Comparison of ENCODE assay signal across 8 mouse cellular contexts in genomic region chr11:120357791-120358401, GRCm38 (mm10). TPM values are rescaled to one million over a fixed set of nuclear protein-coding genes. Genes with fewer than 3 reads are reported as not detected.
DNase-seq lines count a peak whose midpoint lies in the region; ATAC-seq lines count a peak whose summit lies in the region.

No protein-coding gene starts in this region.

- no peak overlapping the region for H3K4me3 ChIP-seq in forebrain, embryonic 11.5 days (ENCODE audit: low read depth, low read length)
- H3K4me3 ChIP-seq in heart, embryonic 14.5 days (ENCODE audit: control insufficient read depth in 1 of 2, insufficient read depth in 1 of 2, low read depth in 1 of 2, low read length in 2 of 2): no peak overlapping the region
- no peak overlapping the region for H3K4me3 ChIP-seq in kidney, embryonic 16.5 days (ENCODE audit: low read length)
- no peak overlapping the region for H3K4me3 ChIP-seq in liver, embryonic 11.5 days (ENCODE audit: low read depth, low read length)
- no peak overlapping the region for H3K4me3 ChIP-seq in midbrain, embryonic 16.5 days (ENCODE audit: low read depth, low read length)

- peak; percentile 68 to 76 for DNase-seq in adrenal gland, postnatal 36 days
- peak; percentile 84 for DNase-seq in forebrain, embryonic 11.5 days (ENCODE audit: low spot score)
- peak; percentile 66 for DNase-seq in liver, embryonic 11.5 days (ENCODE audit: low spot score)
- peak; percentile 68 for DNase-seq in telencephalon, adult 2 months (ENCODE audit: low read depth, low spot score)
- no peak for DNase-seq in cerebellum, adult 18-20 months

- no peak overlapping the region for H3K4me2 ChIP-seq in forebrain, embryonic 11.5 days (ENCODE audit: low read depth, low read length, severe bottlenecking)
- H3K4me2 ChIP-seq in heart, embryonic 14.5 days (ENCODE audit: low read length): 0 out of 2 replicates have a peak overlapping the region, but pooled peaks have one; percentile 12
- H3K4me2 ChIP-seq in kidney, embryonic 16.5 days (replicated peaks; ENCODE audit: low read depth, low read length): peak overlapping the region; percentile 19
- peak overlapping the region; percentile 26; the same call in 1 of the 2 replicates for H3K4me2 ChIP-seq in liver, embryonic 11.5 days
- H3K4me2 ChIP-seq in midbrain, embryonic 16.5 days (ENCODE audit: low read length): peak overlapping the region; percentile 18; the same call in 1 of the 2 replicates

- no peaks in the 10 kb centered on the region for H3K36me3 ChIP-seq in forebrain, embryonic 11.5 days (ENCODE audit: control insufficient read depth, insufficient read depth, low read length)
- H3K36me3 ChIP-seq in heart, embryonic 14.5 days (ENCODE audit: control insufficient read depth, insufficient read depth, low read length): no peaks in the 10 kb centered on the region
- H3K36me3 ChIP-seq in kidney, embryonic 16.5 days (ENCODE audit: insufficient read depth, low read length): no peaks in the 10 kb centered on the region
- no peaks in the 10 kb centered on the region for H3K36me3 ChIP-seq in liver, embryonic 11.5 days (ENCODE audit: control insufficient read depth, insufficient read depth, low read length)
- H3K36me3 ChIP-seq in midbrain, embryonic 16.5 days (ENCODE audit: control insufficient read depth, insufficient read depth, low read length): no peaks in the 10 kb centered on the region

- 23% methylated on average over 10 of the region's 10 CpGs for WGBS in forebrain, embryonic 11.5 days
- WGBS in heart, embryonic 14.5 days: 21% methylated on average over 10 of the region's 10 CpGs
- 12% methylated on average over 10 of the region's 10 CpGs for WGBS in kidney, embryonic 16.5 days
- 42% methylated on average over 10 of the region's 10 CpGs for WGBS in liver, embryonic 11.5 days
- 8% methylated on average over 10 of the region's 10 CpGs for WGBS in midbrain, embryonic 16.5 days

- peaks cover 10% of the 10 kb centered on the region for H3K4me1 ChIP-seq in forebrain, embryonic 11.5 days (replicated peaks; ENCODE audit: control insufficient read depth, insufficient read depth, low read length)
- peaks cover 35 to 54% of the 10 kb centered on the region in 2 experiments for H3K4me1 ChIP-seq in heart, embryonic 14.5 days (ENCODE audit: control insufficient read depth in 2 of 2, insufficient read depth in 2 of 2, low read length in 2 of 2)
- H3K4me1 ChIP-seq in kidney, embryonic 16.5 days (ENCODE audit: insufficient read depth, low read length): peaks cover 65% of the 10 kb centered on the region
- peaks cover 51% of the 10 kb centered on the region for H3K4me1 ChIP-seq in liver, embryonic 11.5 days (replicated peaks; ENCODE audit: control insufficient read depth, insufficient read depth, low read length)
- peaks cover 30% of the 10 kb centered on the region for H3K4me1 ChIP-seq in midbrain, embryonic 16.5 days (ENCODE audit: control insufficient read depth, insufficient read depth, low read length)

- no peak overlapping the region for H3K9ac ChIP-seq in forebrain, embryonic 11.5 days (ENCODE audit: low read length)
- peak overlapping the region; percentile 13 for H3K9ac ChIP-seq in heart, embryonic 14.5 days (ENCODE audit: low read length)
- H3K9ac ChIP-seq in kidney, embryonic 16.5 days (replicated peaks; ENCODE audit: low read length): peak overlapping the region; percentile 40; the same call in 1 of the 2 replicates
- peak overlapping the region; percentile 31 for H3K9ac ChIP-seq in liver, embryonic 11.5 days (ENCODE audit: low read depth, low read length)
- H3K9ac ChIP-seq in midbrain, embryonic 16.5 days (ENCODE audit: low read depth, low read length): peak overlapping the region; percentile 18; the same call in 1 of the 2 replicates

- peak; percentile 67 for ATAC-seq in forebrain, embryonic 11.5 days (replicated peaks; ENCODE audit: low FRiP score)
- ATAC-seq in heart, embryonic 14.5 days (ENCODE audit: insufficient number of reproducible peaks, insufficient read depth, low FRiP score, low read depth): peak; percentile 18
- ATAC-seq in kidney, embryonic 16.5 days (ENCODE audit: low FRiP score, low TSS enrichment): peak; percentile 77
- ATAC-seq in liver, embryonic 11.5 days (replicated peaks; ENCODE audit: low FRiP score): no peak
- ATAC-seq in midbrain, embryonic 16.5 days: peak; percentile 85

- no peaks in the 10 kb centered on the region for H3K9me3 ChIP-seq in forebrain, embryonic 11.5 days (ENCODE audit: control insufficient read depth, low read length)
- no peaks in the 10 kb centered on the region for H3K9me3 ChIP-seq in heart, embryonic 14.5 days (ENCODE audit: control insufficient read depth, low read length)
- no peaks in the 10 kb centered on the region for H3K9me3 ChIP-seq in kidney, embryonic 16.5 days (ENCODE audit: low read length)
- no peaks in the 10 kb centered on the region for H3K9me3 ChIP-seq in liver, embryonic 11.5 days (ENCODE audit: control insufficient read depth, low read length)
- H3K9me3 ChIP-seq in midbrain, embryonic 16.5 days (replicated peaks; ENCODE audit: control insufficient read depth, low read length, poor library complexity, severe bottlenecking): no peaks in the 10 kb centered on the region

- H3K27ac ChIP-seq in forebrain, embryonic 11.5 days (ENCODE audit: low read depth, low read length): peak overlapping the region; percentile 73
- peak overlapping the region; percentile 8 to 54 for H3K27ac ChIP-seq in heart, embryonic 14.5 days (replicated peaks in 1 of 2; ENCODE audit: control insufficient read depth in 1 of 2, insufficient read depth in 1 of 2, low read depth in 2 of 2, low read length in 2 of 2)
- peak overlapping the region; percentile 92 for H3K27ac ChIP-seq in kidney, embryonic 16.5 days (ENCODE audit: low read length)
- peak overlapping the region; percentile 73 for H3K27ac ChIP-seq in liver, embryonic 11.5 days (ENCODE audit: low read depth, low read length)
- peak overlapping the region; percentile 84 for H3K27ac ChIP-seq in midbrain, embryonic 16.5 days (ENCODE audit: low read length)

- no peaks in the 10 kb centered on the region for H3K27me3 ChIP-seq in forebrain, embryonic 11.5 days (ENCODE audit: control insufficient read depth, insufficient read depth, low read length)
- no peaks in the 10 kb centered on the region for H3K27me3 ChIP-seq in heart, embryonic 14.5 days (ENCODE audit: control insufficient read depth, insufficient read depth, low read length)
- H3K27me3 ChIP-seq in kidney, embryonic 16.5 days (ENCODE audit: insufficient read depth, low read length): no peaks in the 10 kb centered on the region
- H3K27me3 ChIP-seq in liver, embryonic 11.5 days (replicated peaks; ENCODE audit: control insufficient read depth, insufficient read depth, low read length): no peaks in the 10 kb centered on the region
- H3K27me3 ChIP-seq in midbrain, embryonic 16.5 days (ENCODE audit: control insufficient read depth, insufficient read depth, low read depth, low read length): no peaks in the 10 kb centered on the region

RNA-seq across cellular contexts. Expression of gene Fscn2, which starts 3.4 kb away (rescaled TPM):
- under 1 TPM in 1 of 2 experiments, not detected in 1; 0.59 TPM for total RNA-seq in adrenal gland, postnatal 36 days (2021)
- 1.0 TPM in 1 of 2 replicates, not detected in the other for polyA plus RNA-seq in forebrain, embryonic 11.5 days (2014; fragmentation: Nextera tagmentation; extraction: Ambion mirVana)
- polyA plus RNA-seq in heart, embryonic 14.5 days (2014; fragmentation: Nextera tagmentation; extraction: Ambion mirVana): 0.62 and 1.1 TPM in 2 replicates
- 0.72 and 0.82 TPM in 2 replicates for polyA plus RNA-seq in kidney, embryonic 16.5 days (2015; fragmentation: Nextera tagmentation; extraction: Ambion mirVana)
- 0.29 TPM in 1 of 2 replicates, not detected in the other for polyA plus RNA-seq in liver, embryonic 11.5 days (2014; fragmentation: Nextera tagmentation; extraction: Ambion mirVana)
- 1.2 and 1.3 TPM in 2 replicates for polyA plus RNA-seq in midbrain, embryonic 16.5 days (2015; fragmentation: Nextera tagmentation; extraction: Ambion mirVana)

RNA-seq across cellular contexts. Expression of gene Actg1, which starts 9.6 kb away (rescaled TPM):
- 1,000 to 10,000 TPM; 1,356 to 1,461 TPM for total RNA-seq in adrenal gland, postnatal 36 days (2021)
- 2,808 and 3,088 TPM in 2 replicates for polyA plus RNA-seq in forebrain, embryonic 11.5 days (2014; fragmentation: Nextera tagmentation; extraction: Ambion mirVana)
- 979 and 1,136 TPM in 2 replicates for polyA plus RNA-seq in heart, embryonic 14.5 days (2014; fragmentation: Nextera tagmentation; extraction: Ambion mirVana)
- polyA plus RNA-seq in kidney, embryonic 16.5 days (2015; fragmentation: Nextera tagmentation; extraction: Ambion mirVana): 2,803 and 2,860 TPM in 2 replicates
- 1,592 and 1,704 TPM in 2 replicates for polyA plus RNA-seq in liver, embryonic 11.5 days (2014; fragmentation: Nextera tagmentation; extraction: Ambion mirVana)
- 4,277 and 4,299 TPM in 2 replicates for polyA plus RNA-seq in midbrain, embryonic 16.5 days (2015; fragmentation: Nextera tagmentation; extraction: Ambion mirVana)

RNA-seq across cellular contexts. Expression of gene Faap100, which starts 20.7 kb away (rescaled TPM):
- total RNA-seq in adrenal gland, postnatal 36 days (2021): 10 to 100 TPM; 21.3 to 32.1 TPM
- 33.8 and 39.8 TPM in 2 replicates for polyA plus RNA-seq in forebrain, embryonic 11.5 days (2014; fragmentation: Nextera tagmentation; extraction: Ambion mirVana)
- polyA plus RNA-seq in heart, embryonic 14.5 days (2014; fragmentation: Nextera tagmentation; extraction: Ambion mirVana): 30.6 and 32.8 TPM in 2 replicates
- polyA plus RNA-seq in kidney, embryonic 16.5 days (2015; fragmentation: Nextera tagmentation; extraction: Ambion mirVana): 42.3 and 44.8 TPM in 2 replicates
- polyA plus RNA-seq in liver, embryonic 11.5 days (2014; fragmentation: Nextera tagmentation; extraction: Ambion mirVana): 22.8 and 23.2 TPM in 2 replicates
- 119 and 126 TPM in 2 replicates for polyA plus RNA-seq in midbrain, embryonic 16.5 days (2015; fragmentation: Nextera tagmentation; extraction: Ambion mirVana)

Comparison
In these comparisons a context has a peak if more than half of its experiments do, and no peak if none do; other contexts are left out.
1. DNase-seq: peak in adrenal gland, postnatal 36 days (2 of 2), forebrain, embryonic 11.5 days (single experiment), liver, embryonic 11.5 days (single experiment) and telencephalon, adult 2 months (single experiment); none in cerebellum, adult 18-20 months (0 of 2).
2. H3K27ac ChIP-seq: peak in every context shown above with its lines; median percentile 92 in kidney, embryonic 16.5 days; 84 in midbrain, embryonic 16.5 days; 73 in forebrain, embryonic 11.5 days; 73 in liver, embryonic 11.5 days; 31 in heart, embryonic 14.5 days.